Mouse (Mus musculus) cerebellum, postnatal 25 days (tissue): Measurements from ENCODE around the gene Urb1.

Experiments used
- DNase-seq, 2 experiments: peaks; one replicate each; pipeline ENCODE4 v3.0.0; 2021; ENCODE audit warnings: mixed read lengths in 2 of 2

Gene Urb1

GRCm38 (mm10) chr16:90822981-90823380, 12.8 kb upstream of the Urb1 start:
- peak; percentile 14 to 36 for DNase-seq

GRCm38 (mm10) chr16:90822284-90822935, 12.2 kb upstream of the Urb1 start:
- DNase-seq: no peak

GRCm38 (mm10) chr16:90821046-90821697, 11.0 kb upstream of the Urb1 start:
- no peak for DNase-seq

GRCm38 (mm10) chr16:90820326-90820725, 10.1 kb upstream of the Urb1 start:
- DNase-seq: no peak

GRCm38 (mm10) chr16:90812086-90812485, 1.9 kb upstream of the Urb1 start:
- no peak for DNase-seq

- no peak for DNase-seq
These were observed 573 bp upstream of the Urb1 start for GRCm38 (mm10) chr16:90810716-90811256.

GRCm38 (mm10) chr16:90804466-90804865, 5.7 kb downstream of the Urb1 start:
- no peak for DNase-seq

- no peak for DNase-seq
These were observed 8.3 kb downstream of the Urb1 start for GRCm38 (mm10) chr16:90801928-90802327.

GRCm38 (mm10) chr16:90801251-90801650, 9.0 kb downstream of the Urb1 start:
- no peak for DNase-seq

GRCm38 (mm10) chr16:90799840-90800239, 10.4 kb downstream of the Urb1 start:
- no peak for DNase-seq

GRCm38 (mm10) chr16:90798848-90799247, 11.4 kb downstream of the Urb1 start:
- no peak for DNase-seq

GRCm38 (mm10) chr16:90798446-90798845, 11.8 kb downstream of the Urb1 start:
- peak in 1 of 2 experiments; percentile 13 for DNase-seq

- no peak for DNase-seq
These were observed 15.5 kb downstream of the Urb1 start for GRCm38 (mm10) chr16:90794708-90795107.

- DNase-seq: peak; percentile 30 to 60
These were observed 17.7 kb downstream of the Urb1 start for GRCm38 (mm10) chr16:90792500-90792899.

GRCm38 (mm10) chr16:90792066-90792465, 18.1 kb downstream of the Urb1 start:
- DNase-seq: no peak

GRCm38 (mm10) chr16:90790946-90791345, 19.3 kb downstream of the Urb1 start:
- DNase-seq: no peak

GRCm38 (mm10) chr16:90788580-90788979, 21.6 kb downstream of the Urb1 start:
- no peak for DNase-seq

GRCm38 (mm10) chr16:90785257-90785656, 25.0 kb downstream of the Urb1 start:
- DNase-seq: no peak

- DNase-seq: no peak
These were observed 26.9 kb downstream of the Urb1 start for GRCm38 (mm10) chr16:90783302-90783701.

GRCm38 (mm10) chr16:90779783-90780182, 30.4 kb downstream of the Urb1 start:
- no peak for DNase-seq

- DNase-seq: no peak
These were observed 34.2 kb downstream of the Urb1 start for GRCm38 (mm10) chr16:90775946-90776520.

GRCm38 (mm10) chr16:90774646-90775045, 35.6 kb downstream of the Urb1 start:
- DNase-seq: no peak

- DNase-seq: peak in 1 of 2 experiments; percentile 18
These were observed 36.0 kb downstream of the Urb1 start for GRCm38 (mm10) chr16:90774216-90774615.

- no peak for DNase-seq
These were observed 43.2 kb downstream of the Urb1 start for GRCm38 (mm10) chr16:90766919-90767454.
